Mouse (Mus musculus): ENCODE results near the gene Rad54l2.

The Rad54l2 gene

DNA sequence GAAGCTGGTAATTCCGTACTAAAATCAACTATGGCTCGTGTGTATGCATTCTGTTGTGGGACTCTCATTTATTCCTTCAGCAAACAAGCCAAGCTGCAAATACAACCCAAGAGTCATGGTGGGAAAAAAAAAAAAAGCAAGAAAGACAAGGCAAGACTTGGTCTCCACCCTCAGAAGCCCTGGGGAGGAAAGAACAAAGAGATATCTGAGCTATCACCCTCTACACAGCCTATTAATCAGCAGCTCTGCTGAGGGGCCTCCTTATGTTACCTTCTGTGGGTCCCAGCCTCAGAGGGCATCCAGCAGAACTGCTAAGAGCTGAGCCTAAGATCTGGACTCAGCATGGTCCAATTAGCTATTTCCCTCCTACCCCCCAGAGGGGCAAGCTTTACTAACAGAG is 115.1 kb downstream of the Rad54l2 start:
- no peak for DNase-seq

DNA sequence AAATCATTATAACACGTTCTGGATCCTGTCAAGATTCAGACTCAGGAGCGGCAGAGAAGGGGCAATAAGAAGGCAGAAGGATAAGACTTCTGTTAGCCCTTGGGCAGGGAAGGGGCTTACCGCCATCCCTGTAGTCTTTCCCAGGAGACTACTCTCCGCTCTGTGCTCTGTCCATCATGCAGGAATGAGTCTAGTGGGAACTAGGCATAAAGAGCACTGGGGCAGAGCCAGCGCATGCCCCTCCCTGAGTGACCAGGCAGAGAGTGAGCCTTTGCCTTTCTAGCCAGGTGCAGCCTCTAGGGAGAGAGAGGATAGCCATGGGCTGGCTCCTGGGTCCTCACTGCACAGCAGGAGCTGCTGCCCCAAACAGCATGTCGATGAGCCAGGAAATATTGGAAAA is 124.1 kb downstream of the Rad54l2 start:
- no peak for DNase-seq

DNA sequence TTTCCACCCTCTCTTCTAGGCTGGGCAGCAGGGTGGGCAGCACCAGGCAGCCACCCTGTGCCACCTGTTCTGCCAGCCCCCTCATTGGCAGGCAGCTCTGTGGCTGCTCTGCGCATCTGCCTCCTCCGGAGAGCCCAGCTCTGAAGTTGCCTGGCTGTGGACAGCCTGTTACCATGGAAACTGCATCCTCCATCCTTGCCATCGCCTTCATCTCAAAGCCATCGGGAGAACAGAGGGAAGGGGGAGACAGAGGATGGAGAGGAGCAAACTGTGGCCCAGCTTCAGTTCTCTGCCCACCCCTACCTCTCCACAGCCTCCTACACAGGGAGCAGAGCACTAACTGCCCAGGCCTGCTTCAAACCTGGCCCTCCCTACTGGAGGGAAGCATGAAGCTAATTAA is 124.6 kb downstream of the Rad54l2 start:
- peak; percentile 85 for DNase-seq

DNA sequence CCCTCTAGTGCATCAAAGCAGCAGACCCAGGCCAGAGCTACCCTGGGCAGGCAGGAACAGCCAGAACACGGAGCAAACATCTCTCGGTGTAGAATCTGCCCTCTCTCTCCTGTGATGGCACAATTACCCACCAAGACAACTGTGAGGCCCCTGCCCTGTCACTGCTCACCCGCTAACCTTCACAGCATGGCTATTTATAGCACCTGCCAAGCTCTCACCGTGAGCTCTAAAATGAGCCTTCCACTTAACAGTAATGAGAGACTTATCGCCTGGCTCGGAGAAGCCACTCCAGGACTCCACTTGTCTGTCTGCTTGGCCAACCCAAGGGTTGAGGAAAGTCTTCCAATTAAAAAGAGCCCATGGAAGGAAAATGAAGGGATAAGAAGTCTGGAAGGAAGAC is 125.8 kb downstream of the Rad54l2 start:
- no peak for DNase-seq

DNA sequence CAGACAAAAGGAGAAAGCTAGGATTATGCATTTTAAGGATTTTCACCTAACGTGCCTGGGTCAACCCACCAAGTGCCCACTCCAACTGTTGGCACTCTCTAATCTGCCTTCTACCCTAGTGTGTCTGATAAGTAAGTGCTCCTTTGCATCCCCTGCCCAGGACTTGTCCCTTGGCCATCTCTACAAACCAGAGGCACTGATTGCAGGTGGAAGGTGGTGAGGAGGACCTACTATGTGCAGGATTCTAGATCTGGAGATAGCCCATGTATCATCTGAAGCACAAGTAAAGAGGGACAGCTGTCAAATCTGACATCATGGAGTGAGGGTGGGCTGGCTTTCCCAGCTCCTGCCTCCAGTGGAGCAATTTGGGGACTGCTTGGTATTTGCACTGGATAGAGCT is 129.1 kb downstream of the Rad54l2 start:
- no peak for DNase-seq

DNA sequence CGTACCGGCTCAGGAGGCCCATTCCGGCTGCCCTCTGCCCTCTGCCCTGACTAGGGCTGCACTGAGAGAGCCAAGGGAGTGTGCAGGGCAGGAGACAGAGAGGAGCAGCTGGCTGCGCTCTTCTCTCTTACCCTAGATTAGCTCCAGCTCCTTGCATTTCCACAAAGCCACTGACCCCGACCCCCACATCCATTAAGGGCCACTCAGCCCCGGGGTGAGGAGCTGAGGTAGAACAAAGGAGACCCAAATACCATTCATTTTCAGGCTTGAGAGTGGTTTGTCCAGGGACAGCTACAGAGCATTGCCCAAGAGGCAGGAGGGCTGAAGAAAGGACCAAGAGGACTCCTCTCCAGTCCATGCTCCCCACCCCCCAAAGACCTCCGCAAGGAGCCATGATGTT is 129.6 kb downstream of the Rad54l2 start:
- DNase-seq, result no peak

DNA sequence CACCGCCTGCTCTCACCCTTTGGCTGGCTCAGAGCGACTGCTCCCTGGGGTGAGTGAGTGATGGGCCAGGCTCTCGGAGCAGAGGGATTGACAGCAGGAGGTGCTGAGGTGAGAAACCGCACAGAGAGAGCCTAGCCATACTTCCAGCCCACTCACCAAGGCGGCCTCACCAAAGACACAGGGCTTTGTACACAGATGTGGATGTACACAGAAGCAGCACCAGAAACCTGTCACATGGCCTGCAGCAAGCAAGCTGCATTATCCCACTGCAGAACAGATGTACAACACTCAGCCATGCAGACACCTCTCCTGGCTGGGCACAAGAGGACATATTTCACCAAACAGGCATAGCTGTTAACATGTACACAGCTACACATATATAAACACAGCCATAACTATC is 131.4 kb downstream of the Rad54l2 start:
- no peak for DNase-seq

DNA sequence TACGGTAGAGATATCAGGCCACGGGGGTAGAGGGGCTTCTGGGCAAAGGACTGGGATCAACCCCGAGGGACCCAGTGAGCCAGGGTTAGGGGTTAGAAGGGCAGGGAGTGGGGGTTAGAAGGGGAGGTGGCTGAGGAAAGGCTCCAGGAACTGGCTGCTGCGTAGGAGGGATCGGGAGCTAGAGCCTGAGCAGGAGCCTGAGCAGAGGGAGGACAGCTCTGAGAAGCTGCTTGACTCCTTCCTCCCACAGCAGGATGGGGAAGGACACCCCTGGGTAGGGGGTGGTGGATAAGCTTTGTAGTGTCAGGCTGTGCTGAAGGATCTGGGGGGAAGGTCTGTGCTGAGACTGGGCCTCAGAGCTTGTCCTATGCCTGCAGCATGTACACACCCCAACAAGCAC is 132.2 kb downstream of the Rad54l2 start:
- DNase-seq, result no peak

DNA sequence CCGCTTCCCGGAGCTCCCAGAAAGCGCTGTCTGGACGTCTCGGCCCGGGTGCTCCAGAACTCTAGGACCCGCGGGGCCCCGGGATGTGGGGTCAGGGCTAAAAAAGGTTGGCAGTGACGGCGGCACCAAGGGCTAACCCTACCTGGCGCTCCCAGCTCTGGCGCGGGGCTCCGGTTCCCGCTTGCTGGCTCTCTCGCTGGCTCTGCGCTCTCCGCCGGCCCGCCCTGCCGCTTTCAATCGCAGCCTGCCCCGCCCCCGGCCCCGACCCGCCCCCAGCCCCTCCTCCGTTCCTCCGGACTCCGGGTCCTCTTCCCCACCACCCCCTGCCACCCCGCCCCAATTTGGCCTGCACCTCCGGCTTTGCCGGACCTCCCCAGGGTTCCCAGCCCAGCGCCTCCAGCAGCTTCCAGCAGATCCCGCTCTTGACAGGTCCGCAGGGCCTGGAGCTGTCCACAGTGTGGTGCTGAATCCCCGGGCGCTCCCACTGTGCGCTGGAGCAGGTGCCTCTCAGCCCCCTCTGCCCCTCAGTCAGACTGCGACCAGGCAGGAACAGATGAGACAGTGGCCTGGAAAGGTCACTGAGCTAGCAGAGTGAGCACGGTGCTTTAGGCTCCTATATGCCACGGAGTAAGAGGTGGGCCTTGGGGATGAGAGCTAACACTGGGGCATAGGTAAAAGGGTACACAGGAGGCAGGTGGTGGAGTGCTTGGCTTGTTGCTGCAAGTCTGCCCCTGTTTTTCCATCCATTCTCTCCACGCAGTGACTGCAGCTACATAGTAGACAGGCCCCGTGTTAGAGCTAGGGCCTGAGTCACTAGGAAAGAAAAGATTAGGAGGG is 132.9 kb downstream of the Rad54l2 start, which contains the start of gene Grm2:
TSS of gene Grm2 (minus strand) at position 199 of the 837 bp plus-strand sequence.
- DNase-seq, result no peak

DNA sequence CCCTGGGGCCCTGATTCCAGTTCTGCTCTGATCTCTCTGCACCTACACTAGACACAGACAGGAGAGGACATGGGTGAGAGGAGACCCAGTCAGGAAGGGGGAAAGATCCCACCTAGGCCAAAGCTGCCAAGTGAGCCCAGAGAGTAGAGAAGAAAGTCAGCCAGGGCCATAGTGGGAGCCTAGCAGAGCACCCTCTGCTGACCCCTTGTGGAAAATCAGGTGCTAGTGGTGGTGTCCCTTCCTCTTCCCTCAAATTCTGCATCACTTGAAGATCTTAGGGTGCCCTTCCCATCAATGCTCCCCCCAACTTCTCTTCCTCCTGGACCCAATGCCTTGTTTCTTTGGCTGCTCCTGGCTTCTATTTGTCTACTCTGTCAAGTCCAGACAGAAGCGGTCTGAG is 136.3 kb downstream of the Rad54l2 start:
- no peak for DNase-seq

DNA sequence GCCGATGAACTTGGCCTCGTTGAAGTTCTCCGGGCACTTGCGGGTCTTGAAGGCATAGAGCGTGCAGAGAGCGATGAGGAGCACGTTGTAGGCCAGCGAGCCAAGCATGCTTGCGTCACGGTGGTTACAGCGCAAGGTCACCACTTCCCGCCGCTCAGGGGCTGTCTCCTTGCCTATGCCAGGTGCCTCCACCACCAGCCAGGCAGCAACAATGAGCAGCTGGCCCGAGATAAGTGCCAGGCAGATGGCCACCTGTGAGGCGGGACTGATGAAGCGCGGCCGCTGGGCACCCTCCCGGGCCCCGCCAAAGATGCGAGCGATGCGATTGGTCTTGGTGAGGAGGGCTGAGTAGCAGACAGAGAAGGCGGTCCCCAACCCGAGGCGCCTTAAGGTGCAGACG is 141.8 kb downstream of the Rad54l2 start:
- DNase-seq, result no peak

DNA sequence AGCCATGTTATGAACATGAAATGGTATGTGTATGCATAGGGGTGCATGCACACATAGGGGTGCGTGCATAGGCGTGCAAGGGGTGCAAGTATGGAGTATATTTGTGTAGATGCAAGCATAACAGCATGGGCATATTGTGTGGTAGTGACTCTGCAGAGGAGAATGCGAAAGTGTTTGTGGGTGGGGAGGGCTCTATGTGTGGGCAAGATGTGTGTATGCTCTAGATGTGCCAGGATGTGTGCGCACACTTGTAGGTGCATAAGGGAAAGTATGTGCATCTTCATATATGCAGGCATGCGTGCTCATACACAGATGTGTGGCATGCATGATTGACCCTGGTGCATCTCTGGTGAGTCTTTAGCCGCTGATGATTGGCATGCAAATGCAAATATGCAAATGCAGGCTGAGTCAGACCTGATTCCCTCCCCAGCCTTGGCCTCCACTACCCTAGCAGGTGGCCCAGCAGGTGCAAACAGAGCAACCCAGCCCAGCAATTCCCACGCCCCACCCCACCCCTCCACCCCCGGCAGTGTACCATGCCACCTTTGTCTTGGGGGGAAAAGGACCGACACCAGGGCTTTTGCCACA is 143.2 kb downstream of the Rad54l2 start:
- no peak for DNase-seq

DNA sequence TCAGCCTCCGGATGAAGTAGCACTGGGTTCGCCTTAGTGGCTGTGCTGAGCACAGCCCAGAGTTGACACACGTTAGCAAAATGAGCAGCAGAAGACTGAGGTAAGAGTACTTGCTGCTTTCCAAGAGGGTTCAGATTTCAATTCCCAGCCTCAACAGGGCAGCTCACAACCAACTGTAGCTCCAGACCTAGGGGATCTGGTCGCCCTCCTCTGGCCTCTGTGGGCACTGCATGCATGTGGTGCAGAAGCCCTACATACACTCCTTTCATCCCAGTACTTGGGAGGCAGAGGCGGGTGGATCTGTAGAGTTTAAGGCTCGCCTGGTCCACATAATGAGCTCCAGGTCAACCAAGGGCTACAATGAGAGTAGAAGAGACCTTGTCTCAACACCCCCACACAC is 145.2 kb downstream of the Rad54l2 start:
- no peak for DNase-seq

DNA sequence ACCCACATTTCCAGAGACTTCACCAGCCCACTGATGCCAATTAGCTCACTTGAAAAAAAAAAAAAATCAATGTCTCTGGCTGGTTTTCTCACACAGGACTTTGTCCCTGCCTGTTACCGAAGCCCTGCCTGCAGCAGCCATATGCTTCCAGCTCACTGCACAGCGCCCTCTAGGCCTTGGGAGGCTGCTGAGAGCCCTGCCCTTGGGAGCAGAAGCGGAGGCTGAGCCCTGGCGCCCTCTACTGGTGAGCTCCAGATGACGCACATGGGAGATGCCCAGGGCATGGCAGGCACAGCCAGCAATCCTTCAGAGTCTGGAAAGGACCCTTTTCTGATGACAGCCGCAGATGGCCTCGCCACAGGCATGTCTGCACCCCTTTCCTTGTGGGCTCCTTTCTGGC is 145.9 kb downstream of the Rad54l2 start:
- DNase-seq, result peak; percentile 76

DNA sequence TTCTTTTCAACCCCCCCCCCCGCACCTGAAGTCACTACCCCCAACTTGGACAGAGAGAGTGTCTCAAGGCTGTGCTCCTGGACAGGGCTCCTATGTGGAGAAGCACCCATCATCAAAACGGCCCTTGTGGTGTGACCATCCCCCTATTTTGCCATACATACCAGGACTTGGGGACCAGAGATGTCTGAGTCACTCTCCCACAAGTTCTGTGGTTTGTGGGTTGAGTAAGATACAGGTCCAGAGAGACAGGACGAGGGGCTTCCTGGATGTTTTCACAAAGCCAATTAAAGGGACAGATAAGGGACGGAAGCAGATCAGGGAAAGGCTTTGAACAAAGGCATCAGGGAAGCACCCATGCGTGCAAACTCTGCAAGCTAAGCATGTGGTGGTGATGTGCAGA is 147.6 kb downstream of the Rad54l2 start:
- no peak for DNase-seq

DNA sequence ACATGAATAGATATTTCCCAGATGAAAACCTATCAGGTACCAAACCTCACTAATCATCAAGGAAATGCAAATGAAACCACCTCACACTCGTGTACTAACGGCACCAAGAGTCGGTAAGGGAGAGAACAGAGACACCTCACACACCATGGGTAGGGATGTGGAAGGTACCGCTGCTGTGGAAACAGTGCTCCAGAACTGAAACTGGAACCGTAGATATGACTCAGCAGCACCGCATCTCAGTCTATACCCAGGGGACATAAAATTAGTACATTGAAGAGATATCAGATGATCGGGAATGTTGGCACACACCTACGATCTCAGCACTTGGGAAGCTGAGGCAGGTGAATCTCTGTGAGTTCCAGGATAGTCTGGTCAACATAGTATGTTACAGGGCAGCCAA is 150.8 kb downstream of the Rad54l2 start:
- no peak for DNase-seq

Data from right cerebral cortex, postnatal 25 days (tissue).